Mouse (Mus musculus) E14TG2a.4 (cell line): ENCODE results near the gene Rftn1.

ENCODE experiments used
- CTCF ChIP-seq: conservative IDR thresholded peaks from 2 replicates; pipeline ENCODE4 v1.5.1; 2014; ENCODE audit warnings: low read length
- NANOG ChIP-seq: IDR thresholded peaks from 2 replicates; pipeline ENCODE4 v1.6.1; 2014; ENCODE audit warnings: borderline replicate concordance, low read length, mixed read lengths
- POU5F1 ChIP-seq: IDR thresholded peaks from 2 replicates; pipeline ENCODE4 v1.6.1; 2014; ENCODE audit warnings: low read length, borderline replicate concordance

- no peak for TF ChIP-seq CTCF
- no peak for TF ChIP-seq NANOG
- no peak for TF ChIP-seq POU5F1
Measured at GRCm38 (mm10) chr17:50071602-50071988, 118.9 kb downstream of the Rftn1 start.
